Mouse (Mus musculus): ENCODE measurements around the gene Junb. TPM values are rescaled to one million over a fixed set of nuclear protein-coding genes. Genes with fewer than 3 reads are reported as not detected.

The Junb gene
- 10 to 100 TPM; 13.8 to 17.2 TPM for total RNA-seq (2021)

DNA sequence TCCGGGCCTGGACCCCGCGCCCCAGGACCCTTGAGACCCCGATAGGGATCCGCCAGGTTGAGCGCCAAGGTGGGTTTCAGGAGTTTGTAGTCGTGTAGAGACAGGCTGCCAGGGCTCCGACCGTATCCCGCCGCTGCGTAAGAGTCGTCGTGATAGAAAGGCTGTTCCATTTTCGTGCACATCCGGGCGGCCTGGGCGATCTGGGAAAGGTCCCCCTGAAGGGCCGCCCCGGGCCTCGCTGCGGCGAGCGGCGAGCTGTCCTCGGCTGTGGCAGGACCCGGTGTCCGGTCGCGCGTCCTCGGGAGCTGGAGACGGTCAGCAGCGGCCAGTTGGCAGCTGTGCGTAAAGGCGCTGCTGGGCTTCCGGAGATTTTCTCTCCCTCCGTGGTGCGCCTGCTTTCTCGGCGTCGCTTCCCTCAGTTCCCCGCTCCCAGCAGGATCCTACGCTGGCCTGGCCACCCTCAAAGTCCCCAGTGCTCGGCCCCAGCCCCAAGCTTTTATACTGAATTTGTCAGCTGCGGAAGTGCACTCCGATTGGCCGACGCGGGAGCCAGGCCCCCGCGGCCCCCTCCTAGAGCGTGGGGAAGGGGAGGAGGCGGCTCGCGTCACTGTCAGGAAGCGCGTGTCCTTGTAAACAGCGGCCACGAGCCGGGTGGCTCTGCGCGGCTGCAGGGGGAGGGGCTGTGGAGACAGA lies at the start of gene Junb:
Gene Junb (minus strand): TSS at position 471 of the 693 bp plus-strand sequence.
- intact Hi-C loops (cut with DNase I), result loop anchor here (5.0 kb wide), 2 partner anchors 316 to 454 kb away; partner anchors contain the start of genes 4921524J17Rik and Ier2
- DNase-seq (ENCODE audit: low spot score), result peak; percentile 98

DNA sequence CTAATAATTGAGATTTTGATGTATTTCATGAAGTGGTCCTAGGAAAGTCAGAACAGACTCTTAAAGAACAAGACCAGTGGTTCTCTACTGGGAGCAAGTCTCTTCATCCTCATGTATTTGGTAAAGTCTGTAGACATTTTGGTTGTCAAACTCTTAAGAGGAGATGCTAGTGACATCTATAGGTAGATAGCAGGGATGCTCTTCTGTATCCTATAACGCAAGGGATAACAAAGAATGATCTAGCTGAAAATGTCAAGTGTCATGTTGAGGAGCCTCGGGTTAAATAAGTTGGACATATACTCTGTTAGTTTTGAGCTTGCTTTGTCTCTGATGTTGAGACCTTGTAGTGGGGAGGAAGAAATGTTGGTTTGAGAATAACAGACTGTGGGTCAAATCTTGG lies 49.4 kb upstream of the Junb start:
- intact Hi-C loops (cut with DNase I), result no loop called here
- no peak for DNase-seq (ENCODE audit: low spot score)

DNA sequence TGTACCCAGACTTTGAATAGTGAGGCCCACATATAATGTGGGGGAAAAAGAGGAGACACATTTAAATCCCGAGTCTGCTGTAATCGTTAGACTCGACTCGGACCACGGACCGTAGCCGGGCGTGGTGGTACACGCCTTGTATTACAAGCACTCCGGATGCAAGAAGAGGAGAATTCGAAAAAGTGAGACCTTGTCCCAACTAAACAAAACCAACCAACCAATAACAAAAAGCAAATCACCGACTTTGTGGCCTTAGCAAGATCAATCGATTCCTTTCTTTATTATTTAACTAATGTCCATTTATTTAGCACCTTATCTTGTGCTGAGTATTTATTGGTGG lies 49.0 kb upstream of the Junb start:
- intact Hi-C loops (cut with DNase I), result no loop called here
- DNase-seq (ENCODE audit: low spot score), result no peak

DNA sequence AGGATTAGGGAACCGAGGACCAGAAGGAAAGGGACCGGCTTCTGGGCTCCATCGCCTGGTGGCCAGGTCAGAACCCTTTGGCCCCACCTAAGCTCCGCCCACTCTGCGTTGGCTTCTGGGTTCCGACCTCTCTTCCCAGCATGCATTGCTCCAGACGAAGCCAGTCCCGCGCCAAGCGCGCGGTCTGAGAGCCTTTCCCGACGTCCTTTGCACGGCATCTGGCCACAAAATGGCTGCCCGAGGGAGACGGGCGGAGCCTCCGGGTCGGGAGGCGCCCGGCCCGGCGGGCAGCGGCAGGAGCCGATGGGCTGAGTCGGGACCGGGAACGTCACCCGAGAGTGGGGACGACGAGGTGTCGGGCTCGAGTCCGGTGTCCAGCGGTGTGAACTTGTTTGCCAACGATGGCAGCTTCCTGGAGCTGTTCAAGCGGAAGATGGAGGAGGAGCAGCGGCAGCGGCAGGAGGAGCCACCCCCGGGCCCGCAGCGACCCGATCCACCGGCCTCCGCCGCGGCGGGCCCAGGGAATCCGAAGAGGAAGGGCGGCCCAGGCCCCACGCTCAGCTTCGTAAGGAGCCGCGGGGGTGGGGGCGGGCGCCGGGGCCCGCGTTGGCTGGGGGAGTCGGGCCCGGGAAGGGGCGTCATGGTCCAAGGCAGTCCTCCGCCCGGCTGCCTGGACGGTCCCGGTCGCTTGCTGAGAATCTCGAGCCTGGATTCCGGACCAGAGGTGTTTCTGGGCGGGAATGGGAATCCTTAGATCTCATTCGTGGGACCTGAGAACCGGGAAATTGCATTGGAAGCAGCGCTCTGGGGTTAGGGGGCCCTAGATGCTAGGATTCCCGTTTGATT lies 48.4 kb upstream of the Junb start, which contains the start of gene Trir:
Gene Trir (plus strand): TSS at position 154 of the 846 bp plus-strand sequence.
- intact Hi-C loops (cut with DNase I), result no loop called here
- peak; percentile 95 for DNase-seq (ENCODE audit: low spot score)

DNA sequence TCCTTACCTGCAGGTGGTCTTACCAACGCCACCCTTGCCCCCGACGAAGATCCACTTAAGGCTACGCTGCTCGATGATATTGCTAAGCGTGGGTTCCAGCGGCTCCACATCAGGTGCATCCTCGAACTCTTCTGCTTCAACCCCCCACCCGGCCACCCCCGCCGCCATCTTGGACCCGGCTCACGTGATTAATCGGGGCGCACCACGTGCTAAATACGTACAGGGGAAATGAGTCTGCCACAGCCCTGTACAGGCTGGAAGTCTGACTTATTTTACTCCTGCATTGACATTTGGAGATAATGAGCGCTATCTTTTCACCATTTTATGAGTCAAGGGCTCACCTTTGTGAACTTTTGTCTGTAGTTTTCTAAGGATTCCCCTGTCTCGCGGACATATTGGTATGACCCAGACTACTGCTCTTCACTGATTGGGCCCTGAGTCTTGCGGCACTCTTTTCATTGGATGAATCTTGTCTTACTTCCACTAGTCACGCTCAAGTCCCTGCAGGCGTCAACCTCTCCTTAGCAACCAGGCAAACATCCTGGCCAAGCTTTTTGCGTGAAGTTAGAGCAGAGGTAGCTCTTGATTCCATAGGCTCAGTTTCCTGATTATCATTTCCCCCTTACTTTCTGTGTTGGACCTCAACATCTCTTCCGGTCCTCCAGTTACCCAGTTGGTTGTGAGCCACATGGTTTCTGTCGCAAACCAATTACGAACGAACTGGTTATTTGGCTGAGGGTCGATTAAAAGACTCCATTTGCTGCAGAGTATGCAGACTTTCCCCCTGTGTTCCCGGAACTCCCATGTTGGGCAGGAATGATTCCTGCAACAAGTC lies 46.8 kb upstream of the Junb start, which contains the start of gene Asna1:
Gene Asna1 (minus strand): TSS at position 184 of the 835 bp plus-strand sequence.
- peak; percentile 65 for DNase-seq (ENCODE audit: low spot score)
- intact Hi-C loops (cut with DNase I), result no loop called here

DNA sequence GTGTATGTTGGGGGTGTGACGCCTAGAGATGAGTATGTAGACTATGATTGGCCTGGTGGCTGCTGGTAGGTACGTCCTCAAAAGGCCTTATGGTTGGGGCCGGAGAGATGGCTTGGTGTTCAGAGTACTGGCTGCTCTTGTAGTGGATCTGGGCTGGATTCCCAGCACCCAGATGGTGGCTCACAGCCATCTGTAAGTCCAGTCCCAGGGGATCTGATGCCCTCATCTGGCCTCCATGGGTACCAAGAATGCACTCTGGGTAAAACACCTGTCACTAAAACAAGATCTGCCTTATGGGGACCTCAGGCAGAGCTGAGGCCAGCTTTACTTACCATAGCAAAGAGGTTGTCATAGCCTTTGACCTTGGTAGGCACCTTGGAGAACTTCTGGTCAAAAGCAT lies 45.3 kb upstream of the Junb start:
- no peak for DNase-seq (ENCODE audit: low spot score)
- intact Hi-C loops (cut with DNase I), result no loop called here

DNA sequence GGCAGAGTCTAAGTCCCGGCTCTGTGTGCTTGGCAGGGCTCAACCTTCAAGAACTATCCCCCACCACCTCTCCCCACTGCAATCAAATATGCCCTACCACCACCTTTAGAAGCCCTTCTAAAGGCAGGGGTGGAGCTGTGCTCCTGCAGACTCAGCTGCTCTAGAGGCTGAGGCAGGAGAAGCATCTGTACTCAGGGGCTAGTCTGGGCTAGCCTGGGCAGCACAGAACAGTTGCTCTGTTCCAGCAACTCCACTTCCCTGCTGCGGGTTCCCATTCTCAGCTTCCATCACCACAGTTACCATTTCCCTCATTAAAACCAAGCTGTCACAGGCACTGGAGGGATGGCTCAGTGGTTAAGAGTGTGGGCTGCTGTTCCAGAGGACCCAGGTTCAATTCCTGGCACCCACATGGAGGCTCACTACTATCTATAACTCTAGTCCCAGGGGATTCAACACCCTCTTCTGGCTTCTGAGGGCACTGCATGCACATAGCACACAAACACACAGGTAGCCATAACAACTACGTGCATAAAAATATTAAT lies 43.1 kb upstream of the Junb start:
- DNase-seq (ENCODE audit: low spot score), result no peak
- intact Hi-C loops (cut with DNase I), result no loop called here

DNA sequence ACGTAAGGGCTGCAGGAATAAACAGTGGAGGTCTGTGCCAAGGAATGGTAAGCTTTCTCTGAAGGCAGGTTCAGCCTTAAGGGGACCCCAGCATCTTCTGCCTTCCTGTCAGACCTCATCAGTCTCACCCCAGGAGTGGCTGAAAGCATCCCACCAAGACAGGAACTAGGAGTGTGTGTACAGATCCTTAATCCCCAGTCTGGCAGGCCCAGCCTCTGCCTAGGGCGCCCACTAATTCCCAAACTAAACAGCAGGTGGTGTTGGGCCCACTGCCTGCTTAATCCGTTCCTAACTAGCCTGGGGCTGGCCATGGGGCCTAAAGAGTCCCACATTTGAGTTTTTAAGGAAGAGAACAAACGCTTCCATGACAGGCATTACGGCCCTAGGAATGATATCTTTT lies 38.7 kb upstream of the Junb start:
- intact Hi-C loops (cut with DNase I), result no loop called here
- DNase-seq (ENCODE audit: low spot score), result no peak

DNA sequence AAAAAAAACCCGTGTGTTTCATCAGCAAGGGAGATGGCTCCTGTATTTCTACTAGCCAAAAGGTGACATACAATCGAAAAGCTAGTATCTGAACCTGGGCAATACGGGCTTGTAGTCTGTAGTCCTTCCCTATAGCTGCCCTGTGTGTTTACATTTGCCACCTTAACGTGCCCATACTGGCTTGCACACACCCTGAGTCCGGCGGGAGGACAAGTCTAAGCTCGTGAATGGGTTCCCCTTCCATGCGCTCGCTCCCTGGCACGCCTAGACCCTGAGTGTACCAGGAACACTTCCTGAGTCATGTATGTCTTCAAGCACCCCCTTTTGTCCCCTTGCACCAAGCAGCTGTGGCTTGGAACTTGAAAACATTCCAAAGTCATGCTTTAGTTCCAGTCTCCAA lies 38.2 kb upstream of the Junb start:
- intact Hi-C loops (cut with DNase I), result no loop called here
- no peak for DNase-seq (ENCODE audit: low spot score)

DNA sequence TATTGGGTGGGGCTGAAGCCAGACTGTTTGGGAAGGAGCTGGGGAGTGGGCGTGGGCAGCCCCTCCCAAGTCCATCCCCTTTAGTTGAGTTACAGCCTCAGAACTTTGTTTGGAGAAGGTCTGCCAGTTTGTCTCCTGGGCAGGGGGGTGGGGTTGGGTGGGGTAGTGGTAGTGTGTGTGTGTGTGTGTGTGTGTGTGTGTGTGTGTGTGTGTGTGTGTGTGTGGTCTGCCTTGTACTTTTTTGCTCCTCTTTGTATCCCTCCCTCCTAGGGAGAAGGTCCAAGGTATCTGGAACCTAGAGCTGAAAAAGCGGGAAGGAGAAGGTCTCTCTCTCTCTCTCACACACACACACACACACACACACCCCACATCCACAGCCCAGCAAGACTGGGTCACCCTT lies 35.9 kb upstream of the Junb start, which contains the start of gene Best2:
Gene Best2 (minus strand): TSS at position 101 of the 400 bp plus-strand sequence.
- intact Hi-C loops (cut with DNase I), result no loop called here
- no peak for DNase-seq (ENCODE audit: low spot score)

DNA sequence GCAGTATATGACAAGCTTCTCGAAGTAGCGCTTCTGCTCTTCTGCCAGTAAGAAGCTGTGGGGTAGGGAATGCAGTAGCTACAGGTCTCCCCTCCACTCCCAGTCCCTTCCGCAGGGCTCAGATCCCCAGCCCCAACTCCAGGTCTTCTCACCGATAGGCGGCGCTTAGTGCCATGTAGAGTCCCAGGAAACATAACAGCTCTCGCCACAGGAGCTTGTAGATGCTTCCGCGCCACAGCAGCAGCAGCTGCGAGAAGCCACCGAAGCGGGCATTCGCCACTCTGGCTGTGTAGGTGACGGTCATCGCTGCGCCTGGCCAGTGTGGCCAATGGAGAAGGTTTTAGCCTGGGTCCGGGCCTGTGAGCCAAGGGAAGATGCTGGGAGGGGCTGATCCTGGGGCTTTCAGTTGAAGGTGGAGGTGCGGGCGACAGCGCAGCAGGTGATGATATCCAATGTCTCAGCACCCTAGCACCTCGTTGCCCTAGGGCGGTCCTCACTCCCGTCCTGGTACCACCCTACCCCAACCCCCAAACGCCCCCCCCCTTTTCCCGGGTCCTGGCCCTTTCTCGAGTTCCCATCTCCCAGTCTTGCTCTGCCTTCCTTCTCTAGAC lies 34.8 kb upstream of the Junb start:
- intact Hi-C loops (cut with DNase I), result no loop called here
- DNase-seq (ENCODE audit: low spot score), result no peak

DNA sequence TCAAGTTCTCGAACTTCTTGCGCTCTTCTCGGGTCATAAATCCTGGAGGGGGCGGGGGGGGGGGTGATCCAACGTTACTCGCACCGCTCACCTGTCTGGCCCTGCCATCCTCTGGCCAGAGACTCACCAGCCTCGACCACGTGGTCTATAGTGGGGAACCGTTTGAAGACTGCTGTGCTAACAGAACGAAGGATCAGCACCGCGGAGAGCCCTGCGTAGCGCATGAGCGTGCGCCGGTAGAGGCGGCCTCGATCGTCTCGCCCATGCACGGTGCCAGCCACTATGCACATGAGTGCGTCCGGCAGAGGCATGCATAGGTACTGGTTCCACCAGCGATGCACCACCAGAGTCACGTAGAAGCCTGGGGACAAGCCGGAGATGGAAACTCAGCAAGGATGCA lies 32.7 kb upstream of the Junb start:
- intact Hi-C loops (cut with DNase I), result no loop called here
- no peak for DNase-seq (ENCODE audit: low spot score)

DNA sequence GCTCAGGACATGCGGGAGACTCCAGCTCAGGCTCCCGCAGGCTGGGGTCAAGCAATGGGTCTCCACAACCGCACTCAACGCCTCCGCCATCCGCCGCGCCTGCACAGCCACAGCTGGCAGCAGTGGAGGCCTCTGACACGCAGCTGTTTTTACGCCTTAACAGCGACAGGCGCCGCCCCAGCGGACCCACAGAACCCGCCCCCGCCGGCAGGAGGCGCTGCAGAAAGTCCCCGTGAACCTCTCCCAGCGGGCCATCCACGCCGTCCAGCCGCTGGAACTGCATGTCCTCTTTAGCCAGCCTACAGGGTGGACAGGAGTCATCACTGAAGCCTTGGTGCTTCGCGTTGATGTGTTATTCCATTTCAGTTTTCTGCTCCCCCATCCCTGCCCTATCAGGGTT lies 29.2 kb upstream of the Junb start:
- intact Hi-C loops (cut with DNase I), result no loop called here
- DNase-seq (ENCODE audit: low spot score), result no peak

DNA sequence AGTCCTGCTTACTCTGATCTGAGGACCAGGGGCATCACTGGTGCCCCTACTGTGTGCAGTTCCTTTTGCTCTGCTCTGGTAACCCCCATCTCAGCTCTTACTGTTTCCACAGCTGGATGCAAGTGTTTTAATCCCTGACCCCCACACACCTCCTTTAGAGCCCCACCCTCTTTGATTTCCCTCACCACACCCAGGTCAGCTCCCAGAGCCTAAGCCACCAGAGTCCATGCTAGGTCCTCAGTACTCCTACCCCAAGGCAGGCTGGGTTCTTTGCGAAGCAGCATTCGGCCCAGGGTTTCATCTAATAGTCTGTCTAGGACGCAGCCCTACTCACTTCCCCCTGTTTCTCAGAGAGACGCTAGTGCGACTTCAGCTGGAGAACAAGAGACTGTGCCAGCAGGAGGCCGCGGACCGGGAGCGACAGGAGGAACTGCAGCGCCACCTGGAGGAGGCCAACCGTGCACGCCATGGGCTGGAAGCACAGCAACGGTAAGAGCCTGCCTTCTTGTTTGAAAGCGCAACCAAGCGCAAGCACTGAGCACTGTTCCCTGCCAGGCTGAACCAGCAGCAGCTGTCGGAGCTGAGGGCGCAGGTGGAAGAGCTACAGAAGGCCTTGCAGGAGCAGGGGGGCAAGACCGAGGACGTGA lies 19.3 kb upstream of the Junb start:
- intact Hi-C loops (cut with DNase I), result loop anchor here (2.0 to 5.0 kb wide), 2 partner anchors 35 to 69 kb away; no protein-coding TSS in a partner anchor
- DNase-seq (ENCODE audit: low spot score), result peak; percentile 69

DNA sequence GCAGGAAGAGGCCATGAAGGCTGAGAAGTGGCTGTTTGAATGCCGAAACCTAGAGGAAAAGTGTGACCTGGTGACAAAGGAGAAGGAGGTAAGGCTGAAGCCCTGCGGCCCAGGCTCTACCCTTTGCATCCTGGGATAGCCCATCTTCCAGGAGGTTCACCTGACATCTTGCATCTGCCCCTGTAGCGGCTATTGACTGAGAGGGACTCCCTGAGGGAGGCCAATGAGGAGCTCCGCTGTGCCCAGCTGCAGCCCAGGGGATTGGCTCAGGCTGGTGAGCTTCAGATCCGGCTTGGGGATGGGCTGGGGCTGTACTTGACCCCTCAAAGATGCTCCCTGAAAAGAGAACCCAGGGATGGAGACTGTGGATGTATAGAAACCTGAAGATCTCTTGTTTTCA lies 18.5 kb upstream of the Junb start:
- intact Hi-C loops (cut with DNase I), result loop anchor here (2.0 to 5.0 kb wide), 2 partner anchors 35 to 68 kb away; no protein-coding TSS in a partner anchor
- no peak for DNase-seq (ENCODE audit: low spot score)

DNA sequence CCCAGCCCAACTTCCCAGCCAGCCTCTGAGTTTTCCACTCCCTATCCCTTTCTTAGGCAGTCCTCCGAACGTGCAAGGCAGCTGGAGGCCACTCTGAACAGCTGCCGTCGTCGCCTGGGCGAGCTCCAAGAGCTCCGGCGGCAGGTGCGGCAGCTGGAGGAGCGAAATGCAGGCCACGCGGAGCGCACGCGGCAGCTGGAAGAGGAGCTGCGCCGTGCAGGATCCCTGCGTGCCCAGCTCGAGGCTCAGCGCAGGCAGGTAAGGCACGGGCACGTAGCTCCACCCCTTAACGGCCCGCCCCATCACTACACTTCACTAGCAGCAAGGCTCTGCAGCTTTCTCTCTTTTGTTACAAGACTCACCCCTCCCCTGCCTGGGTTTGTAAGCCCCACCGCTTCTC lies 17.2 kb upstream of the Junb start:
- intact Hi-C loops (cut with DNase I), result loop anchor here (2.0 to 5.0 kb wide), 2 partner anchors 33 to 67 kb away; no protein-coding TSS in a partner anchor
- no peak for DNase-seq (ENCODE audit: low spot score)

DNA sequence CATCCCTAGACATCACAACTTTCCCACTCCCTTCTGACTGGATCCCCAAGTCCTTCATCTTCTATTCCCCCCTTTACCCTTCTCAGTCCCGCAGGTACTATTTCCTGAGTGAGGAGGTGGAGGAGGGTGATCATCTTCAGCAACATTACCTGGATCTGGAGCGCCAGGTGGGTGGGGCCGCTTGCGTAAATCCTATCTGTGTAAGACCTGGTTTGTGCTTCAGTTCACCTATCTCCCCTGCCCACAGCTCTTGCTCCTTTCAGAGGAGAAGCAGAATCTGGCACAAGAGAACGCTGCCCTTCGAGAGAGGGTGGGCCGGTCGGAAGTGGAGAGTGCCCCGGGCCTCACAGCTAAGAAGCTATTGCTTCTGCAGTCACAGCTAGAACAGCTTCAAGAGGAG lies 15.9 kb upstream of the Junb start:
- no peak for DNase-seq (ENCODE audit: low spot score)
- intact Hi-C loops (cut with DNase I), result loop anchor here (5.0 kb wide), 1 partner anchor 82 kb away; no protein-coding TSS in a partner anchor

DNA sequence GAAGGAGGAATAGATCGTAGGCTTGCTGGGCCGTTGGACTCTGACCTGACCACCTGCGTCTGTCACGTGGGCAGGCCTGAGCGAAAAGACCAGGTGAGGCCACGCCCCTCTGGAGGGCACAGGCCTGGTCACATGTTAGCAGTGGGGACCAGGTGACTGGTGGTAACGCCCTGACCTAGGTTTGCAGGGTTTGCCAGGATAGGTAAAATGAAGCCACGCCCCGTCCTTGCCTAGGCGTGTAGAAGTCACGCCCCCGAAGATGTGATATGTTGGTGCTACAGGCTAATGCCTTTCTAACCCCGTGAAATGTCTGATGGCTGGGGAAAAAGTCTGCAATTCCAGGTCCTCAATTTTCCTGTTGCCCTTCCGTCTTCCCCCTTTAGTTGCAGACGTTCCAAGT lies 12.3 kb upstream of the Junb start:
- intact Hi-C loops (cut with DNase I), result loop anchor here (1.0 to 5.0 kb wide), 2 partner anchors 16 to 79 kb away; no protein-coding TSS in a partner anchor
- DNase-seq (ENCODE audit: low spot score), result no peak

DNA sequence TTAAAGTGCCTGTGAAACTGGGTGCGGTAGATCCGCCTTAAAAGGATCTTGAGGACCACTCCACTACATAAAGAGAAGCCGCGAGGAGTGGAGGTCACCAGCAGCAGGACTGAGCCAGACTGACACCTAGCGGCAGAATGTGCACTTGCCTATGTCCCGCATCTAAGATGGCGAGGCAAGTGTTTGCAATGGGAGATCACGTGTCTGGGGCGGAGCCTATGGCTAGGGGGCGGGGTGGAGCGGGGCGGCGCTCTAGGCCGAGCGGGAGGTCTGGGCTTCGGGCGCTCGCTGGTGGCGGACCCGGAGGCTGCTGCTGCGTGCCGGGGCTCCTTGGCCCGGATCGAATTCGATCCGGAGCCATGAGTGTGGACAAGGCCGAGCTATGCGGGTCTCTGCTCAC lies 11.8 kb upstream of the Junb start, which contains the start of gene Hook2:
Gene Hook2 (plus strand): TSS at position 255 of the 400 bp plus-strand sequence.
- intact Hi-C loops (cut with DNase I), result loop anchor here (1.0 to 5.0 kb wide), 2 partner anchors 15 to 78 kb away; no protein-coding TSS in a partner anchor

More for the DNA sequence above, 11.8 kb upstream of the Junb start, which contains the start of gene Hook2:
- DNase-seq (ENCODE audit: low spot score), result peak; percentile 93
